Mouse (Mus musculus) G1E (cell line): Measurements from ENCODE around the gene Ascc3. TPM values are rescaled to one million over a fixed set of nuclear protein-coding genes. Genes with fewer than 3 reads are reported as not detected.
A peak's percentile ranks its signal among the peaks of the same experiment; 100 is the strongest.

Source experiments
- ATAC-seq: 2 replicates; pipeline ENCODE4 v1.8.0; 2016; ENCODE audit warnings: mild to moderate bottlenecking; ENCODE audit not compliant: insufficient number of reproducible peaks, poor library complexity, low FRiP score, severe bottlenecking; ENCODE audit errors: extremely low read depth
- DNase-seq: peaks from one replicate; pipeline ENCODE4 v3.0.0; 2012; ENCODE audit warnings: low spot score
- H3K27me3 ChIP-seq: 2 replicates; pipeline ENCODE4 v1.6.1; 2012; ENCODE audit warnings: mild to moderate bottlenecking, low read length, inconsistent platforms; ENCODE audit not compliant: insufficient read depth
- H3K36me3 ChIP-seq: replicated peaks from 2 replicates; pipeline ENCODE3; 2012; ENCODE audit warnings: mild to moderate bottlenecking, inconsistent platforms
- H3K4me1 ChIP-seq: 2 replicates; pipeline ENCODE4 v1.6.1; 2012; ENCODE audit warnings: low read depth, low read length, inconsistent platforms, mixed read lengths; ENCODE audit not compliant: insufficient read depth
- H3K4me3 ChIP-seq: 2 replicates; pipeline ENCODE4 v1.5.1; 2012; ENCODE audit warnings: low read depth, mild to moderate bottlenecking, inconsistent platforms, low read length, moderate library complexity, mixed read lengths
- H3K9me3 ChIP-seq: replicated peaks from 2 replicates; pipeline ENCODE4 v1.6.1; 2012; ENCODE audit warnings: inconsistent platforms
- CTCF ChIP-seq: IDR thresholded peaks from 2 replicates; pipeline ENCODE4 v1.5.1; 2012; ENCODE audit warnings: low read depth, low read length, inconsistent platforms, mixed read lengths
- GATA1 ChIP-seq: IDR thresholded peaks from 2 replicates; pipeline ENCODE4 v1.6.1; 2012; ENCODE audit warnings: borderline replicate concordance, low read length, inconsistent platforms, mixed read lengths
- GATA2 ChIP-seq: IDR thresholded peaks from 2 replicates; pipeline ENCODE4 v1.6.1; 2012; ENCODE audit warnings: low read depth, low read length, inconsistent platforms, borderline replicate concordance
- POLR2AphosphoS5 ChIP-seq: IDR thresholded peaks from 2 replicates; pipeline ENCODE4 v1.6.1; 2012; ENCODE audit warnings: low read depth, low read length, inconsistent platforms; ENCODE audit not compliant: insufficient replicate concordance
- TAL1 ChIP-seq: conservative IDR thresholded peaks from 2 replicates; pipeline ENCODE4 v1.6.1; 2012; ENCODE audit warnings: low read depth, low read length, inconsistent platforms, mixed read lengths
- polyA plus RNA-seq: library from polyadenylated mRNA; stranded (reverse); fragments of >175 nt; gene quantifications from 2 replicates; pipeline ENCODE4 v1.2.3, GENCODE M21; 2012
- total RNA-seq, 2 experiments: library from RNA; stranded (forward) in 1 of 2; stranded (reverse) in 1 of 2; fragments of 200-1000 nt in 1 of 2; fragments of >200 nt in 1 of 2; fragmentation: Nextera tagmentation in 1 of 2; gene quantifications; 2 replicates each; pipeline ENCODE4 v1.2.3; 2014 to 2017

The Ascc3 gene
- total and polyA plus RNA-seq, 3 experiments: 1.2 to 51.4 (median 31.1) TPM

GRCm38 (mm10) chr10:50834533-50834932 is 242.1 kb downstream of the Ascc3 start:
- Histone ChIP-seq H3K9me3 (no peaks in the 10 kb centered on the region), H3K4me3 (no peak overlapping the region), H3K27me3 (no peaks in the 10 kb centered on the region), H3K36me3 (peaks cover 2% of the 10 kb centered on the region), H3K4me1 (no peaks in the 10 kb centered on the region)
- TF ChIP-seq CTCF (no peak), GATA1 (no peak), POLR2AphosphoS5 (no peak), GATA2 (no peak), TAL1 (no peak)
- DNase-seq (no peak), ATAC-seq (no peak)

DNA sequence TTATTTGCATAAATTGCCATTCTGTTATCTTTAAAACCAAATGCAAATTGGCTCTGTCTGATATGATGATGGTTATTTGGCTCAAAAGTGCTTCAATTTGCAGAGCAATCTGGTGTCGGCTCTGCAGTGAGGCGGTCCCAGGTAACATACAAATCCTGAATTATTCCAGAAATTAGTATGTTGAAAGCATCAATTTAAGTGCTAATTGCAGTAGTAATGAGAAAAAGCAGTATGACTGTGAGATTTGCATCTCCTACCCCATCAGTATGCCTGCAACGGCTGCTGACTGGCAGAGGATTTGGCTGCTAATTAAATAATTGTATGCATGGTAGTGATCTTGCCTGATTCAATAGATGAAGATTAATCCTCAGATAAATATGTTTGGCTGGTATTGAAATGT is 250.9 kb downstream of the Ascc3 start:
- Histone ChIP-seq H3K4me3 (no peak overlapping the region), H3K27me3 (no peaks in the 10 kb centered on the region), H3K36me3 (peaks cover 11% of the 10 kb centered on the region), H3K9me3 (no peaks in the 10 kb centered on the region), H3K4me1 (no peaks in the 10 kb centered on the region)
- TF ChIP-seq TAL1: no peak
- TF ChIP-seq CTCF: no peak
- TF ChIP-seq GATA1: no peak
- TF ChIP-seq GATA2: no peak
- TF ChIP-seq POLR2AphosphoS5: no peak
- DNase-seq (no peak), ATAC-seq (no peak)

- no peak overlapping the region for H3K4me3 ChIP-seq
- no peaks in the 10 kb centered on the region for H3K4me1 ChIP-seq
- H3K9me3 ChIP-seq: no peaks in the 10 kb centered on the region
- H3K36me3 ChIP-seq: no peaks in the 10 kb centered on the region
- ATAC-seq: no peak
- H3K27me3 ChIP-seq: no peaks in the 10 kb centered on the region
- no peak for TF ChIP-seq GATA2
- no peak for TF ChIP-seq TAL1
- TF ChIP-seq CTCF: no peak
- TF ChIP-seq POLR2AphosphoS5: no peak
- TF ChIP-seq GATA1: no peak
- no peak for DNase-seq
Measured at GRCm38 (mm10) chr10:50868202-50868601, 275.7 kb downstream of the Ascc3 start.

GRCm38 (mm10) chr10:50876952-50877351 is 284.5 kb downstream of the Ascc3 start:
- H3K36me3 ChIP-seq: no peaks in the 10 kb centered on the region
- H3K4me3 ChIP-seq: no peak overlapping the region
- DNase-seq (no peak), ATAC-seq (no peak)
- no peaks in the 10 kb centered on the region for H3K9me3 ChIP-seq
- H3K27me3 ChIP-seq: no peaks in the 10 kb centered on the region
- TF ChIP-seq GATA1: no peak
- no peak for TF ChIP-seq GATA2
- TF ChIP-seq POLR2AphosphoS5: no peak
- no peaks in the 10 kb centered on the region for H3K4me1 ChIP-seq

GRCm38 (mm10) chr10:50881476-50882069 is 289.1 kb downstream of the Ascc3 start:
- no peak overlapping the region for H3K4me3 ChIP-seq
- no peaks in the 10 kb centered on the region for H3K27me3 ChIP-seq
- no peak for ATAC-seq
- DNase-seq: no peak
- H3K9me3 ChIP-seq: no peaks in the 10 kb centered on the region
- TF ChIP-seq GATA2: no peak
- TF ChIP-seq TAL1: no peak
- 0 out of 2 replicates have a peak, but pooled peaks have one; percentile 14 for TF ChIP-seq CTCF
- H3K4me1 ChIP-seq: no peaks in the 10 kb centered on the region
- no peaks in the 10 kb centered on the region for H3K36me3 ChIP-seq

DNA sequence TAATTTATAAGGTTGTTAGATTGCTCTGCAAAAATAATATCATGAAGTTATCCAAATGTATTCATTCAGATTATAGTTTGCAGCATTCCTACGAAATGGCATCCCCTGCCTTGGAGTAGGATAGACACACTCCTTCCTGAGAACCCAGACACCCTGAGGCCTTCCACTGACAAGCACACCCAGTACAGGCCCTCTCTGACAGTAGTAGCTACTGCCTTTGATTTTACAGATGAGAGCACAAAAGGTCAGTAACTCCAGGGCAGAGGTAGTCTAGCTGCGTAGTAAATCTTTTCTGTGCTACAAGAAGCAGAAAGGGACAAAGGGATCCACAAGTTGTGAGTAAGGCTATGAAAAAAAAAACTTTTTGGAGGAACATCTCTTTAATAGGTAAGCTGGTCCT is 289.9 kb downstream of the Ascc3 start:
- no peaks in the 10 kb centered on the region for H3K27me3 ChIP-seq

DNA sequence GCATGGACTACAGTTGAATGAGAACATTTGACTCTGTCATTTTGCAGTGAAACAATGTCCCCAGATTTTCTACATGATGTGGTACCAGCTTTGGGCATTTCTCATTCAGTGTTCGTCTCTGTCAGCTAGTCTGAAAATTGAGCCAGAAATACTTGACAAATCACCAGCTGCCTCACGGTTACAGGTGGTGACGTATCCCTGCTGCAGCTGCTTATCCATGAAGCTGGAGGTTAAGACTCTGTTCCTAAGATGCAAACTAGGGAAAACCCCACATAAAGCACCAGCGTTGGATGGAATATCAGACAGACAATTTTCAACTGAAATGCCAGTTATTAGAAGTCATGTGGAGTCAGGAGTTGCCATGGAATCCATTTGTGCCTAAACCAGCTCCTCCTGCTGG is 293.8 kb downstream of the Ascc3 start:
- H3K36me3 ChIP-seq: no peaks in the 10 kb centered on the region
- H3K27me3 ChIP-seq: no peaks in the 10 kb centered on the region
- TF ChIP-seq TAL1 (no peak), POLR2AphosphoS5 (no peak), CTCF (no peak), GATA1 (no peak), GATA2 (no peak)
- no peak for ATAC-seq
- no peak overlapping the region for H3K4me3 ChIP-seq
- no peaks in the 10 kb centered on the region for H3K4me1 ChIP-seq
- H3K9me3 ChIP-seq: no peaks in the 10 kb centered on the region
- no peak for DNase-seq

More for the DNA sequence above, 289.9 kb downstream of the Ascc3 start:
- Histone ChIP-seq H3K4me1 (no peaks in the 10 kb centered on the region), H3K9me3 (no peaks in the 10 kb centered on the region), H3K4me3 (no peak overlapping the region), H3K36me3 (no peaks in the 10 kb centered on the region)
- no peak for TF ChIP-seq GATA1
- no peak for TF ChIP-seq POLR2AphosphoS5
- TF ChIP-seq GATA2: no peak
- TF ChIP-seq CTCF: no peak
- no peak for TF ChIP-seq TAL1
- no peak for DNase-seq
- ATAC-seq: no peak
